Mouse (Mus musculus) cortical plate, adult 2 months (tissue): ENCODE data around the gene Atp6v0a4. TPM values are rescaled to one million over a fixed set of nuclear protein-coding genes. Genes with fewer than 3 reads are reported as not detected.

ENCODE experiments used
- H3K27ac ChIP-seq: fragments of 200-500 bp; 2 replicates; pipeline ENCODE4 v1.5.1; 2012; ENCODE audit warnings: low read length, control low read depth, inconsistent platforms; ENCODE audit not compliant: insufficient read depth
- H3K4me1 ChIP-seq: fragments of 200-500 bp; 2 replicates; pipeline ENCODE4 v1.6.1; 2011; ENCODE audit warnings: low read length; ENCODE audit not compliant: control insufficient read depth, insufficient read depth
- H3K4me3 ChIP-seq: fragments of 200-500 bp; 2 replicates; pipeline ENCODE4 v1.5.1; 2011; ENCODE audit warnings: mild to moderate bottlenecking, low read length, control low read depth; ENCODE audit not compliant: insufficient read depth
- CTCF ChIP-seq: fragments of 200-500 bp; IDR thresholded peaks from 2 replicates; pipeline ENCODE4 v1.5.1; 2011; ENCODE audit warnings: mild to moderate bottlenecking, control low read depth, low read length; ENCODE audit not compliant: insufficient read depth; ENCODE audit errors: extremely low read depth
- POLR2A ChIP-seq: fragments of 200-500 bp; IDR thresholded peaks from 2 replicates; pipeline ENCODE4 v1.6.1; 2011; ENCODE audit warnings: mild to moderate bottlenecking, low read length, control low read depth; ENCODE audit not compliant: insufficient read depth; ENCODE audit errors: extremely low read depth
- polyA plus RNA-seq: library from polyadenylated mRNA; depleted of rRNA; stranded (reverse); fragments of >200 nt; gene quantifications from 2 replicates; pipeline ENCODE4 v1.2.3, GENCODE M21; 2012

Gene Atp6v0a4
- polyA plus RNA-seq, 1 experiment = 0.15 TPM

GRCm38 (mm10) chr6:38149483-38149882 lies 25.1 kb upstream of the Atp6v0a4 start:
- peaks cover 3% of the 10 kb centered on the region; the same call in 1 of the 2 replicates for H3K4me1 ChIP-seq

GRCm38 (mm10) chr6:38148626-38149025 lies 24.2 kb upstream of the Atp6v0a4 start:
- H3K4me1 ChIP-seq = peaks cover 4% of the 10 kb centered on the region; the same call in 1 of the 2 replicates
- TF ChIP-seq POLR2A (no peak), CTCF (no peak)
- no peak overlapping the region for H3K4me3 ChIP-seq
- no peak overlapping the region for H3K27ac ChIP-seq

More at GRCm38 (mm10) chr6:38149483-38149882, 25.1 kb upstream of the Atp6v0a4 start:
- Histone ChIP-seq H3K4me3 (no peak overlapping the region), H3K27ac (no peak overlapping the region)
- TF ChIP-seq POLR2A = no peak
- no peak for TF ChIP-seq CTCF

- Histone ChIP-seq H3K4me3 (no peak overlapping the region), H3K27ac (no peak overlapping the region), H3K4me1 (peaks cover 4% of the 10 kb centered on the region; the same call in 1 of the 2 replicates)
- no peak for TF ChIP-seq POLR2A
- no peak for TF ChIP-seq CTCF
Observed at GRCm38 (mm10) chr6:38147301-38147700, 22.9 kb upstream of the Atp6v0a4 start.

GRCm38 (mm10) chr6:38145463-38146065 lies 21.2 kb upstream of the Atp6v0a4 start:
- TF ChIP-seq POLR2A = no peak
- TF ChIP-seq CTCF = no peak
- Histone ChIP-seq H3K4me3 (no peak overlapping the region), H3K4me1 (peaks cover 4% of the 10 kb centered on the region; the same call in 1 of the 2 replicates), H3K27ac (no peak overlapping the region)

- TF ChIP-seq CTCF (no peak), POLR2A (no peak)
- Histone ChIP-seq H3K27ac (no peak overlapping the region), H3K4me1 (peaks cover 4% of the 10 kb centered on the region; the same call in 1 of the 2 replicates), H3K4me3 (no peak overlapping the region)
Observed at GRCm38 (mm10) chr6:38144161-38144998, 20.0 kb upstream of the Atp6v0a4 start.

GRCm38 (mm10) chr6:38140402-38140801 lies 16.0 kb upstream of the Atp6v0a4 start:
- Histone ChIP-seq H3K27ac (no peak overlapping the region), H3K4me1 (peaks cover 2% of the 10 kb centered on the region; the same call in 1 of the 2 replicates), H3K4me3 (no peak overlapping the region)
- TF ChIP-seq CTCF = no peak
- TF ChIP-seq POLR2A = no peak

- no peak overlapping the region for H3K4me3 ChIP-seq
- TF ChIP-seq CTCF (no peak), POLR2A (no peak)
- no peak overlapping the region for H3K27ac ChIP-seq
- H3K4me1 ChIP-seq = peaks cover 6% of the 10 kb centered on the region
Observed at GRCm38 (mm10) chr6:38139086-38139485, 14.7 kb upstream of the Atp6v0a4 start.

GRCm38 (mm10) chr6:38134806-38135559 lies 10.6 kb upstream of the Atp6v0a4 start:
- Histone ChIP-seq H3K4me3 (no peak overlapping the region), H3K27ac (peak overlapping the region; percentile 87), H3K4me1 (peaks cover 6% of the 10 kb centered on the region)
- TF ChIP-seq CTCF (no peak), POLR2A (no peak)

- Histone ChIP-seq H3K4me3 (no peak overlapping the region), H3K4me1 (peaks cover 6% of the 10 kb centered on the region), H3K27ac (no peak overlapping the region)
- TF ChIP-seq CTCF (no peak), POLR2A (no peak)
Observed at GRCm38 (mm10) chr6:38131801-38132231, 7.4 kb upstream of the Atp6v0a4 start.
